Mouse (Mus musculus) heart, adult 2 months (tissue): ENCODE results near the gene Opn4.

ENCODE experiments used
- CTCF ChIP-seq: fragments of 200-600 bp; IDR thresholded peaks from 2 replicates; pipeline ENCODE4 v1.8.1; 2022; ENCODE audit warnings: antibody characterized with exemption, mild to moderate bottlenecking, moderate library complexity
- EP300 ChIP-seq: fragments of 200-500 bp; IDR thresholded peaks from 2 replicates; pipeline ENCODE4 v1.6.1; 2011; ENCODE audit warnings: low read depth, low read length, control low read depth; ENCODE audit not compliant: insufficient read depth
- POLR2A ChIP-seq: fragments of 200-500 bp; IDR thresholded peaks from 2 replicates; pipeline ENCODE4 v1.6.1; 2011; ENCODE audit warnings: mild to moderate bottlenecking, low read depth, low read length, control low read depth; ENCODE audit not compliant: insufficient read depth

DNA sequence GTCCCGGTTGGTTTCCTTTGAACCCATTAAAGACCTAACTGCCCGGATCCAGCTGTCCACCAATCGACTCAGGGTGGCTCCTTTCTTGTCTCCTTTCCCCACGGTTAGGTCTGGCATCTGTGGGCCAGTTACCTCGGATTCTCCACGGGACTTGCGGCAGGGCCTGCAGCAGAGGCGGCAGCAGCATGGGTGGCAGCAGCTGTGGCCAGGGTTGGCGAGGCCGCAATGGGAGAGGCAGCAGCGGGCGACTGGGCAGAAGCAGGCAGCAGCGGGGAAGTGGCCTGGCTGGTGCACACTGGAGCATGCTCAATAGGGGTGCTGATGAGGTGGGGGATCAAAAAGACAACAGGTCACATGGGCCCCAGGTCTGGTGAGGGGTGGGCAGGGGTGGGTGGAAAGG lies 44.7 kb downstream of the Opn4 start:
- TF ChIP-seq CTCF (no peak), POLR2A (no peak), EP300 (no peak)
